In genomic region chr8:111439189-111439588, GRCm38 (mm10) we compare ENCODE assay signal across 9 mouse cellular contexts. TPM values are rescaled to one million over a fixed set of nuclear protein-coding genes. Genes with fewer than 3 reads are reported as not detected.
DNase-seq lines count a peak whose midpoint lies in the region; ATAC-seq lines count a peak whose summit lies in the region.
"Had no signal": no experiment of that assay in that cellular context is flagged by ENCODE, and none has a peak within 500 bp of the region (broad histone marks: within the 10 kb centered on the region; RNA-seq: fewer than 3 reads in every experiment).

No protein-coding gene starts in this region.

- no peaks in the 10 kb centered on the region for H3K27me3 ChIP-seq in forebrain, embryonic 10.5 days (ENCODE audit: poor library complexity, severe bottlenecking)
- H3K27me3 ChIP-seq in forebrain, embryonic 16.5 days (replicated peaks; ENCODE audit: control insufficient read depth, insufficient read depth, low read length), result no peaks in the 10 kb centered on the region
- no peaks in the 10 kb centered on the region for H3K27me3 ChIP-seq in embryonic facial prominence, embryonic 11.5 days (ENCODE audit: control insufficient read depth, insufficient read depth, low read length)
- H3K27me3 ChIP-seq in hindbrain, embryonic 16.5 days (replicated peaks; ENCODE audit: control insufficient read depth, insufficient read depth, low read length), result no peaks in the 10 kb centered on the region
- H3K27me3 ChIP-seq: neural tube, embryonic 13.5 days had no signal

- no peaks in the 10 kb centered on the region for H3K9me3 ChIP-seq in forebrain, embryonic 10.5 days
- H3K9me3 ChIP-seq in forebrain, embryonic 16.5 days (ENCODE audit: control insufficient read depth, low read length), result no peaks in the 10 kb centered on the region
- no peaks in the 10 kb centered on the region for H3K9me3 ChIP-seq in embryonic facial prominence, embryonic 11.5 days (replicated peaks; ENCODE audit: control insufficient read depth, low read length)
- H3K9me3 ChIP-seq in hindbrain, embryonic 16.5 days (ENCODE audit: control insufficient read depth, low read length), result no peaks in the 10 kb centered on the region
- H3K9me3 ChIP-seq: neural tube, embryonic 13.5 days had no signal

- ATAC-seq in forebrain, embryonic 16.5 days, result no peak
- ATAC-seq in embryonic facial prominence, embryonic 11.5 days (replicated peaks; ENCODE audit: insufficient number of reproducible peaks, low FRiP score, low TSS enrichment, low read depth), result no peak
- peak; percentile 50 for ATAC-seq in hindbrain, embryonic 16.5 days

- H3K4me1 ChIP-seq in forebrain, embryonic 10.5 days, result 0 out of 2 replicates have a peak, but pooled peaks cover 4% of the 10 kb centered on the region
- H3K4me1 ChIP-seq in forebrain, embryonic 16.5 days (replicated peaks; ENCODE audit: control insufficient read depth, insufficient read depth, low read length), result no peaks in the 10 kb centered on the region
- no peaks in the 10 kb centered on the region for H3K4me1 ChIP-seq in embryonic facial prominence, embryonic 11.5 days (ENCODE audit: control insufficient read depth, insufficient read depth, low read length)
- no peaks in the 10 kb centered on the region for H3K4me1 ChIP-seq in hindbrain, embryonic 16.5 days (ENCODE audit: control insufficient read depth, insufficient read depth, low read depth, low read length)
- H3K4me1 ChIP-seq: neural tube, embryonic 13.5 days had no signal

- H3K9ac ChIP-seq in forebrain, embryonic 16.5 days (replicated peaks; ENCODE audit: low read depth, low read length), result no peak overlapping the region
- 0 out of 2 replicates have a peak overlapping the region, but pooled peaks have one; percentile 1 for H3K9ac ChIP-seq in embryonic facial prominence, embryonic 11.5 days (replicated peaks; ENCODE audit: low read length)
- no peak overlapping the region for H3K9ac ChIP-seq in hindbrain, embryonic 16.5 days (ENCODE audit: low read depth, low read length)
- H3K9ac ChIP-seq: neural tube, embryonic 13.5 days had no signal

- no peak overlapping the region for H3K4me3 ChIP-seq in forebrain, embryonic 10.5 days
- no peak overlapping the region for H3K4me3 ChIP-seq in forebrain, embryonic 16.5 days (replicated peaks; ENCODE audit: low read length)
- H3K4me3 ChIP-seq in embryonic facial prominence, embryonic 11.5 days (ENCODE audit: low read depth, low read length), result no peak overlapping the region
- no peak overlapping the region for H3K4me3 ChIP-seq in hindbrain, embryonic 16.5 days (ENCODE audit: low read length)
- H3K4me3 ChIP-seq: neural tube, embryonic 13.5 days had no signal

- peak overlapping the region; percentile 57; the same call in 1 of the 2 replicates for H3K27ac ChIP-seq in forebrain, embryonic 10.5 days
- H3K27ac ChIP-seq in forebrain, embryonic 16.5 days (ENCODE audit: low read length), result no peak overlapping the region
- H3K27ac ChIP-seq in embryonic facial prominence, embryonic 11.5 days (replicated peaks; ENCODE audit: low read depth, low read length), result no peak overlapping the region
- H3K27ac ChIP-seq in hindbrain, embryonic 16.5 days (ENCODE audit: low read depth, low read length), result no peak overlapping the region
- H3K27ac ChIP-seq: neural tube, embryonic 13.5 days had no signal

- WGBS in forebrain, embryonic 10.5 days, result 21% methylated on average over 9 of the region's 9 CpGs
- 22% methylated on average over 9 of the region's 9 CpGs for WGBS in forebrain, embryonic 16.5 days
- 23% methylated on average over 9 of the region's 9 CpGs for WGBS in embryonic facial prominence, embryonic 11.5 days
- whole genome bisulfite sequencing in hindbrain, embryonic 16.5 days, result 29% methylated on average over 9 of the region's 9 CpGs

- no peaks in the 10 kb centered on the region for H3K36me3 ChIP-seq in forebrain, embryonic 10.5 days (replicated peaks)
- H3K36me3 ChIP-seq in forebrain, embryonic 16.5 days (ENCODE audit: control insufficient read depth, insufficient read depth), result no peaks in the 10 kb centered on the region
- no peaks in the 10 kb centered on the region for H3K36me3 ChIP-seq in embryonic facial prominence, embryonic 11.5 days (replicated peaks; ENCODE audit: control insufficient read depth, insufficient read depth, low read depth, low read length)
- no peaks in the 10 kb centered on the region for H3K36me3 ChIP-seq in hindbrain, embryonic 16.5 days (ENCODE audit: control insufficient read depth, insufficient read depth, low read length)
- H3K36me3 ChIP-seq: neural tube, embryonic 13.5 days had no signal

- DNase-seq in forebrain, embryonic 10.5 days (ENCODE audit: extremely low spot score, low spot score), result peak; percentile 60
- peak; percentile 66 for DNase-seq in adrenal gland, postnatal 25 days
- peak; percentile 89 for DNase-seq in embryonic facial prominence, embryonic 11.5 days (ENCODE audit: low spot score)
- peak; percentile 82 to 85 for DNase-seq in layer of hippocampus, postnatal 14 days (ENCODE audit: low spot score in 2 of 2)
- DNase-seq in lung, postnatal 36 days, result peak; percentile 89
- peak; percentile 21 for DNase-seq in spleen, adult 12 weeks (ENCODE audit: low spot score)

- H3K4me2 ChIP-seq in forebrain, embryonic 16.5 days (ENCODE audit: low read length), result no peak overlapping the region
- H3K4me2 ChIP-seq in embryonic facial prominence, embryonic 11.5 days (ENCODE audit: low read depth, low read length), result no peak overlapping the region
- no peak overlapping the region for H3K4me2 ChIP-seq in hindbrain, embryonic 16.5 days (ENCODE audit: low read length)
- H3K4me2 ChIP-seq: neural tube, embryonic 13.5 days had no signal

RNA-seq across cellular contexts. Expression of gene Fa2h, which starts 45.6 kb away (rescaled TPM):
- not detected in 2 replicates for polyA plus RNA-seq in forebrain, embryonic 10.5 days (2016; fragmentation: Nextera tagmentation; extraction: Ambion mirVana)
- not detected in 2 replicates for polyA plus RNA-seq in forebrain, embryonic 16.5 days (2015; fragmentation: Nextera tagmentation; extraction: Ambion mirVana)
- total RNA-seq in adrenal gland, postnatal 25 days (2021), result 5.6 and 7.4 TPM in 2 replicates
- not detected in 2 replicates for polyA plus RNA-seq in embryonic facial prominence, embryonic 11.5 days (2014; fragmentation: Nextera tagmentation; extraction: Ambion mirVana)
- polyA plus RNA-seq in hindbrain, embryonic 16.5 days (2015; fragmentation: Nextera tagmentation; extraction: Ambion mirVana), result 0.85 and 1.5 TPM in 2 replicates
- total RNA-seq in layer of hippocampus, postnatal 14 days (2021), result 10 to 100 TPM; 28.6 to 30.5 TPM

Comparison
In these comparisons a context has a peak if more than half of its experiments do, and no peak if none do; other contexts are left out.
1. DNase-seq: peak in every context shown above with its lines; median percentile 89 in embryonic facial prominence, embryonic 11.5 days; 89 in lung, postnatal 36 days; 84 in layer of hippocampus, postnatal 14 days; 66 in adrenal gland, postnatal 25 days; 60 in forebrain, embryonic 10.5 days; 21 in spleen, adult 12 weeks.